Mouse (Mus musculus) ovary, postnatal 36 days (tissue): Measurements from ENCODE around the gene Gm3486.
"Not testable (repeated sequence)": the region's sequence is repeated elsewhere in the genome, so short reads cannot be mapped to it uniquely, and the experiment has no call there.

Experiments used
- DNase-seq: peaks from one replicate; pipeline ENCODE4 v3.0.0; 2022; ENCODE audit warnings: low spot score, mixed read lengths

Gene Gm3486

GRCm38 (mm10) chr14:41489385-41489784 lies at the start of gene Gm3486:
TSS of gene Gm3486 (minus strand) at chr14:41489485.
- not testable (repeated sequence) for DNase-seq

DNA sequence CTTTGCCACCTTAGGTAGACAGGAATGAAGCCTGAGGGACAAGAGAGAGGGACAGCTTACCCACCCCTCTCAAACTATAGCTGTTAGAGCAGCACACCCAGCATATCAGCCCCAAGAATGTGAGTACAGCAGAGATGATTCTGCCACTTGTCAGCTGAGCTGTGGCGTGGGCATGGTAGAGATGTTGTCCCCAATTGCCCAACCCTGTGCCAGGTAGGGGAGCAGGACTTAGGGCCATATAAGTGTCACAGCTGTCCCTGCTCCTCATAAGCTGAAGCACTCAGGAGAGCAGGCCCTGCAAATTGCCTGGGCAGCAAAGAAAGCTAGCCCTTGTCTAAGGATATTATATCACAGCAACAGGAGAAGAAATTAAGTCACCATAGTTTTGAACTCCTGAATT lies 35.4 kb upstream of the Gm3486 start:
- DNase-seq = not testable (repeated sequence)

DNA sequence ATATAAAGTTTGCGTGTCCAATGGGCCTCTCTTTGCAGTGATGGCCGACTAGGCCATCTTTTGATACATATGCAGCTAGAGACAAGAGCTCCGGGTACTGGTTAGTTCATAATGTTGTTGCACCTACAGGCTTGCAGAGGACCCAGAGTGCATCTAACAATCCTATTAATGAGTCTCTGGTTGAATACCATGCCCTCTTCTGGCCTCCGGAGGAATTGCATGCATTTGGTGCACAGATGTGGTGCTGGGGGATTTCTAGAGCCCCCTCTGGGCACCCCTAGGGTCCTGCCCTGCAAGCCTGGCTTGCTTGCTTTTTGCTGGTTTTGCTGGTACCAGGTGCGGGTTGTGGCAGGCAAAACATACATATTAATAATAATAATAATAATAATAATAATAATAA lies 31.4 kb upstream of the Gm3486 start:
- DNase-seq = not testable (repeated sequence)

DNA sequence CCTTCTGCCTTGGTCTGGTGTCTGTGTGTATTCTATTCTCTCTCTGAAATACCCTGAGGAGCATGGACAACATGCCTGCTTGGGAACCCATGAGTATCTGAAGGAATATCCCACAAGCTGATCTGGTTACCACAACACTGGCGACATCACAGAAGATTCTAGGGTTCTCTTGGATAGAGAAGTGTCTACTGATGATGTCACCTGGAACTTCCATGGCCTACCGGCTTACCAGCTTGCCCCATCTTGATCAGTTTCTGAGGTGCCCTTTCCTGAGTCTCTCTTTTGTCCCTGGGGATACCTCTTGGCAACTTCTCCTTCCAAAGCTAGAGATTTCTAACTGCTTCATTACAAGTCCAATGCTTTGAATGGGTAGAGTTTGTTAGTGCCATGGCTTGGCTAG lies 35.9 kb downstream of the Gm3486 start, which contains the start of gene Gm7954:
Gene Gm7954, minus strand, starts transcription at position 101 of the 400 bp plus-strand sequence.
- DNase-seq = not testable (repeated sequence)
